Mouse (Mus musculus) neural tube, embryonic 11.5 days (tissue): Measurements from ENCODE around the gene Zfpm1. TPM values are rescaled to one million over a fixed set of nuclear protein-coding genes. Genes with fewer than 3 reads are reported as not detected.

Source experiments
- ATAC-seq: fragments of 200-750 bp; cut with Nextera tagmentation; 2 replicates; pipeline ENCODE4 v1.8.0; 2017; ENCODE audit warnings: moderate number of reproducible peaks, mild to moderate bottlenecking, moderate TSS enrichment, moderate library complexity; ENCODE audit not compliant: insufficient read depth, low FRiP score, low TSS enrichment
- DNase-seq: peaks from one replicate; pipeline ENCODE4 v3.0.0-alpha.2; 2015; ENCODE audit warnings: low spot score
- H3K27ac ChIP-seq: fragments of 300-500 bp; sonication (generic); 2 replicates; pipeline ENCODE4 v1.5.1; 2014; ENCODE audit warnings: low read depth, mild to moderate bottlenecking, low read length
- H3K27me3 ChIP-seq: fragments of 300-500 bp; sonication (generic); 2 replicates; pipeline ENCODE4 v1.6.1; 2014; ENCODE audit warnings: mild to moderate bottlenecking, low read length, mixed read lengths; ENCODE audit not compliant: control insufficient read depth, insufficient read depth
- H3K36me3 ChIP-seq: fragments of 300-500 bp; sonication (generic); 2 replicates; pipeline ENCODE4 v1.6.1; 2014; ENCODE audit warnings: mild to moderate bottlenecking, low read length, moderate library complexity, mixed read lengths; ENCODE audit not compliant: control insufficient read depth, insufficient read depth
- H3K4me1 ChIP-seq: fragments of 300-500 bp; sonication (generic); 2 replicates; pipeline ENCODE4 v1.6.1; 2014; ENCODE audit warnings: low read length, mixed read lengths; ENCODE audit not compliant: control insufficient read depth, insufficient read depth
- H3K4me2 ChIP-seq: fragments of 300-500 bp; sonication (generic); 2 replicates; pipeline ENCODE4 v1.6.1; 2014; ENCODE audit warnings: low read depth, mild to moderate bottlenecking, moderate library complexity
- H3K4me3 ChIP-seq: fragments of 300-500 bp; sonication (generic); 2 replicates; pipeline ENCODE4 v1.5.1; 2014; ENCODE audit warnings: low read depth, low read length
- H3K9ac ChIP-seq: fragments of 300-500 bp; sonication (generic); 2 replicates; pipeline ENCODE4 v1.6.1; 2014; ENCODE audit warnings: mild to moderate bottlenecking, low read length
- H3K9me3 ChIP-seq: fragments of 300-500 bp; sonication (generic); 2 replicates; pipeline ENCODE4 v1.6.1; 2016; ENCODE audit warnings: low read length; ENCODE audit not compliant: control insufficient read depth
- WGBS: fragments of 180-500 bp; shearing (Covaris S2); extraction: QIAGEN DNeasy Blood & Tissue Kit; methylation state at CpG from one replicate; pipeline ENCODE4 v1.1.7; 2014; 5-methylcytosine and 5-hydroxymethylcytosine counted together
- polyA plus RNA-seq: library from polyadenylated mRNA; unstranded; fragments of >200 nt; fragmentation: Nextera tagmentation; extraction: Ambion mirVana; gene quantifications from 2 replicates; pipeline ENCODE4 v1.2.1, GENCODE M21; 2014

Zfpm1 gene
- polyA plus RNA-seq, 1 experiment from 2014 or later: 1.5 TPM

DNA sequence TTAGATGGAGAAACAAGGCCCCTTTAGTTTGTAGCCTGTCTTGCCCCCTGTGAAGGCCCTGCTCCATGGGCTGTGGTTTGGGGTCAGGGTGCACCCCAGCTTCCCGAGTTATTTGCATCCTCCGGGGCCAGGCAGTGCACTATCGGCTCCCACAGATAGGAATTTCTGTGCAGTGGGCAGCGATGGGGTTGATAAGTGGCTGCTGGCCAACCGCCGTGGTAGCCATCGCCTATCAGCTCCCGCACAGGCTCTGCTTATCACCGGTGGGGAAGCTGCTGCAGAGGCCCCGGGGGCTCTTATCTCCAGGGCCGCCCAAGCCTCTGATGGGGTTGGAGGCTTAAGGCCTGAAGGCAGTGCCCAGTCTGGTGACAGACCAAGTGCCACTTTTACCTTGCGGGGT is 27.3 kb downstream of the Zfpm1 start:
- Histone ChIP-seq H3K4me3 (no peak overlapping the region), H3K36me3 (no peaks in the 10 kb centered on the region), H3K9ac (no peak overlapping the region), H3K9me3 (no peaks in the 10 kb centered on the region), H3K4me1 (0 out of 2 replicates have a peak, but pooled peaks cover 2% of the 10 kb centered on the region), H3K27ac (no peak overlapping the region), H3K4me2 (no peak overlapping the region), H3K27me3 (no peaks in the 10 kb centered on the region)
- ATAC-seq (no peak), DNase-seq (no peak)
- 92% methylated on average over 12 of the region's 12 CpGs for WGBS

DNA sequence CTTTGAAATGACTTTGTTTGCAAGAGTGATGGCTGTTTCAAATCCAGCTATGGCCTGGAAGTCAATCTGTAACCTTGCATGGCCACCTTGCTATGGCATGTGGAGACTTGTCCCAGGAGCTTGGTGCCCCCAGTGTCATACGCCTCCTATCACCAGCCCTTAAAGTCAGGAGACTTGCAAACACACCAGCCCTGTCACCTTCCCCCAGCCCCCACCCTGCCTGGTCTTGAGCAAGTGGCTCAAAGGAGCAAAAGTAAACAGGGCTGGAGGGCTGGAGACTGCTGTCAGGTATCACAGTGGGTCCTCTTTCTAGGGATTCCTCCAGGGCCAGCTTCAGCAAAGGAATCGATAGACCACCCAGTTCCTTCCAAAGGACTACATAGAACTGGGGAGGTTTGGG is 29.2 kb downstream of the Zfpm1 start:
- WGBS: 94% methylated on average over 2 of the region's 2 CpGs
- H3K4me2 ChIP-seq: no peak overlapping the region
- 0 out of 2 replicates have a peak, but pooled peaks cover 2% of the 10 kb centered on the region for H3K4me1 ChIP-seq
- DNase-seq (no peak), ATAC-seq (no peak)
- no peaks in the 10 kb centered on the region for H3K36me3 ChIP-seq
- H3K27ac ChIP-seq: no peak overlapping the region
- no peak overlapping the region for H3K9ac ChIP-seq
- H3K9me3 ChIP-seq: no peaks in the 10 kb centered on the region
- no peaks in the 10 kb centered on the region for H3K27me3 ChIP-seq
- no peak overlapping the region for H3K4me3 ChIP-seq

DNA sequence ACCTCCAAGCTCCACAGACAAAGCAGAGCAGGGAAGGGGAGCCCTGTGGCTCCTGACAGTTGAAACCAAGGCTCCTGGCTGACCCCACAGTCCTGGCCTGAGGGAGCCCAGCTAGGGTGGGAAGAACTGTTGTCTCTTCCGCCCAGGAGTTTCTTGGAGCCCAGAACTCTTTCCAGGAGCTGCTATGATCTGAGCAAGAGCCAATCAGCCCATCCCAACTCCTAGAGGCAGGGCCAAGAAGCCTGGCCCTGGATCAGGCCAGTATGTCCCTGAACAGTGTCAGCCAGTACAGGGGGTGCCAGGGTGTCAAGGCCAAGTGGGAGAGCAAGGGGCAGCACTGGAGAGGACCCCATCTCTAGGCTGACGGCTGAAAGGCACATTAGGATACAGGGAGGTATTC is 30.6 kb downstream of the Zfpm1 start:
- no peak overlapping the region for H3K27ac ChIP-seq
- DNase-seq (no peak), ATAC-seq (no peak)
- no peak overlapping the region for H3K4me2 ChIP-seq
- 71% methylated on average over 2 of the region's 2 CpGs for WGBS
- H3K9ac ChIP-seq: no peak overlapping the region
- no peak overlapping the region for H3K4me3 ChIP-seq
- H3K4me1 ChIP-seq: peaks cover 2% of the 10 kb centered on the region
- no peaks in the 10 kb centered on the region for H3K27me3 ChIP-seq
- H3K9me3 ChIP-seq: no peaks in the 10 kb centered on the region
- H3K36me3 ChIP-seq: no peaks in the 10 kb centered on the region

DNA sequence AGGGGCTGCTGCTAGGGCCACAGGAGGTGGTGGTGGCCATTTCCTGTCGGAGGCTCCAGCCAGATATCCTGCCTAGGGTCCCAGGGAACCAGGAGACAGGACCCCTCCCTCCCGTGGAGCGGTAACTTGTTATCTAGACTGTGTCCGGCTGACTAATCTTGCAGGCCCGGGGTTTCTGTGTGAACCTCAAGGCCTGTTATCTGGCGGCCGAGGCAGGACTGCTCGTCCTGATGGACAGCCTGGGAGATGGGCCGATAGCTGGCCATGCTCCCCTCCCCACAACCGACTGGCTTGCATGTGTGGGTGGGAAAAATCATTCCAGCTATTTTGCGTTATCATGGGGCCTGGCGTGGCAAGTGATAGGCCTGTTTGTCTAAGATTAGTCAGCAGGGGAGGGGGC is 31.4 kb downstream of the Zfpm1 start:
- Histone ChIP-seq H3K9ac (no peak overlapping the region), H3K9me3 (no peaks in the 10 kb centered on the region), H3K4me2 (no peak overlapping the region), H3K27me3 (no peaks in the 10 kb centered on the region), H3K27ac (no peak overlapping the region), H3K36me3 (no peaks in the 10 kb centered on the region), H3K4me3 (no peak overlapping the region), H3K4me1 (peaks cover 5% of the 10 kb centered on the region)
- WGBS: 71% methylated on average over 12 of the region's 12 CpGs
- ATAC-seq (no peak), DNase-seq (no peak)

DNA sequence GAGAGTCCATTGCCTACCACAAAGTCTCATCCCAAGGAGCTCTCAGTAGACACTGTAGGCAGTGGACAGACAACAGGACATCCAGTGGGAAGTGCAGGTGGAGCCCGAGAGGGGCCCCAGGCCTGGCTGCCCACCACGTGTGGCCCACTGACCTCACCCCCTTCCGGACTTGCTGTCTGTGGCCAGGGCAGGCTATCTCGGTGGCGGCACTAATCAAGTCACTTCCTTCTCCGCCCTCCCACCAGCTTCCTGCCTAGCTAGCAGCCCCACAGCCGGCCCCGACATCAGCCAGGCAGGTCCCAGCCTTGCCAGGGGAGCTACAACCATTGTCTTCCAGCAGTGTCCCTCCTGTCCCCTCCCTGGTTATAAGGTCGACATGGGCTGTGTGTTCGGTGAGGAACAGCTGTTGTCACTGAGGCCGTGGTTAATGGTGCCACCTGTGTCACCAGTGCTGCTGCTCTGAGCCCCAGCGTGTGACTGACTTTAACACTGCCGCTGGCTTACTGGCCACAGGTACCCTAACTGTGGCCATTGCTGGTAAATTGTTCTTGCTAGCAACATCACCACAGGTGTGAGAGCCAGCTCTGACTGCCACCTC is 33.1 kb downstream of the Zfpm1 start:
- no peaks in the 10 kb centered on the region for H3K27me3 ChIP-seq
- no peak overlapping the region for H3K4me2 ChIP-seq
- H3K27ac ChIP-seq: no peak overlapping the region
- peaks cover 5% of the 10 kb centered on the region for H3K4me1 ChIP-seq
- ATAC-seq: no peak
- H3K9ac ChIP-seq: no peak overlapping the region
- no peaks in the 10 kb centered on the region for H3K36me3 ChIP-seq
- DNase-seq: no peak
- H3K9me3 ChIP-seq: no peaks in the 10 kb centered on the region
- H3K4me3 ChIP-seq: no peak overlapping the region
- WGBS: 48% methylated on average over 13 of the region's 13 CpGs

DNA sequence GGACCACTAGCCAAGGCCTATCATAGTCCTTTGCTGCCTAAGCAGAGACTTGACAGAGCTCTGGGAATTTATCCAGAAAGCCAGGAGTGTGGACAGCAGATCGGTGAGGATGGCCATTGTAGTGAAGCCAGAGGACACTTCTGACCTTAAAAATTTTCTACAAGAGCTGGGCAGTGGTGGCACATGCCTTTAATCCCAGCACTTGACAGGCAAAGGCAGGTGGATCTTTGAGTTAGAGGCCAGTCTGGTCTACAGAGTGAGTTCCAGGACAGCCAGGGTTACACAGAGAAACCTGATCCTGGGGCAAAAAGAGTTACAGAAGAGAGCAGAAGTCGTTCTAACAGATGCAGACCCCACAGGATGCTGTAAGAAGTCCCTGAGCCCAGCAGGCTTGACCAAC is 34.5 kb downstream of the Zfpm1 start:
- Histone ChIP-seq H3K9ac (0 out of 2 replicates have a peak overlapping the region, but pooled peaks have one; percentile 18), H3K4me2 (no peak overlapping the region), H3K9me3 (no peaks in the 10 kb centered on the region), H3K36me3 (no peaks in the 10 kb centered on the region), H3K4me1 (peaks cover 6% of the 10 kb centered on the region), H3K27me3 (no peaks in the 10 kb centered on the region), H3K27ac (no peak overlapping the region), H3K4me3 (no peak overlapping the region)
- ATAC-seq (no peak), DNase-seq (no peak)
- 53% methylated on average over 2 of the region's 2 CpGs for WGBS

DNA sequence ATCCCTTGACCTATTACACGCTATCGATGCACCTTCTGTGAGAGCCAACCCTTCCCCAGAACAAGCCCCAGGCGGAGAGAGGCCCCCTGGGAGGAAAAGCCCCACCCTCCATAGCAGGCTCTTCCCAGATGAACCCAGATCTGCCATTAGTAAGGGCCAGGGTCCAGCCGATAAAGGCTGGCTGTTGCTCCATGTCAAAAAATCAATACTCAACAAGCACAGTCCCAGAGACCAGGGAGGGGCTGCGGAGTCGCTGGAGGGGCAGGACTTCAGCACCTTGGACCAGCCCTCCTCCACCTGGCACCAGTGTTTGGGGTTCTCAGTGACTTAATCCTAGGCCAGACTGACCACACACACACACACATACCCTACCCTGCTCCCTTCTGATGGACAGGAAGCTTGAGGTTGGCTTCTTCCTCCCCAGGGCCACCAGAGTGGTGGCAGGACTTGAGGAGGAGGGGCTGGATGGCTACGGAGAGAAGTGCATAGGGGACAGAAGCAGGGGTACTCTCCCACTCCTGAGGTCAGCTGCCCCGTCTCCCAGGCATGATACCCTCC is 36.1 kb downstream of the Zfpm1 start:
- Histone ChIP-seq H3K9me3 (no peaks in the 10 kb centered on the region), H3K4me1 (peaks cover 6% of the 10 kb centered on the region), H3K27me3 (no peaks in the 10 kb centered on the region), H3K9ac (no peak overlapping the region), H3K27ac (no peak overlapping the region), H3K4me2 (no peak overlapping the region), H3K36me3 (no peaks in the 10 kb centered on the region), H3K4me3 (no peak overlapping the region)
- no peak for DNase-seq
- 56% methylated on average over 8 of the region's 8 CpGs for WGBS
- no peak for ATAC-seq

DNA sequence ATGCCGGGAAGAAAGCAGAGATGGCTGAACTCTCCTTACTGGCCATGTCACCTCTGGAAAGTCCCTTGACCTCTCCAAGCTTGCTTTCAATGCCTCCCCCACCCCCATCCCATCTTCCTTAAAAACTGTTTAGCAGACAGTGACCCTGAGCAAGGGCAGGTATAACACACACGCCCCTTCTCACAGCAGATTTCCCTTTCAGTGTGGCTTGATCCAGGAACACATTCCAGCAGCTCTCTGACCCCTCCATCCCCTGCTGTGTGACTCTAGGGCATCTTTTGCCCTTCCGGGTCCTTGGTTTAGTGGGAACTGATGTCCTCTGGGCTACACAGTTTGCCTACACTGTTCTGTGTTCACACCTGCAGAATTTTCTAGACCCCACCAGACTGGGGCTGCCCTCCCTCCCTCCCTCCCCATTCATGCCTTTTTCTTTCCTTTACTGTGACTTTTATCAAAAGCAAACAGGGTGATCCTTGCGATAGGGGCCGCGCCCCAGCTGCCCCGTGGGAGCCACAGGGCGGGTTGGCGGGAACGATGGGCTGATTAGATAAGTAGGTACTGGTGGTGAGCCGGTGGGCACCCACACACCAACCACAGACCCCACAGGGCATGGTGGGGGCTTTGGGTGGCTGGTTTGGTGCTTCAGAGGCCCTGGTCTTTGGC is 37.2 kb downstream of the Zfpm1 start:
- Histone ChIP-seq H3K36me3 (no peaks in the 10 kb centered on the region), H3K4me3 (no peak overlapping the region), H3K27me3 (no peaks in the 10 kb centered on the region)

DNA sequence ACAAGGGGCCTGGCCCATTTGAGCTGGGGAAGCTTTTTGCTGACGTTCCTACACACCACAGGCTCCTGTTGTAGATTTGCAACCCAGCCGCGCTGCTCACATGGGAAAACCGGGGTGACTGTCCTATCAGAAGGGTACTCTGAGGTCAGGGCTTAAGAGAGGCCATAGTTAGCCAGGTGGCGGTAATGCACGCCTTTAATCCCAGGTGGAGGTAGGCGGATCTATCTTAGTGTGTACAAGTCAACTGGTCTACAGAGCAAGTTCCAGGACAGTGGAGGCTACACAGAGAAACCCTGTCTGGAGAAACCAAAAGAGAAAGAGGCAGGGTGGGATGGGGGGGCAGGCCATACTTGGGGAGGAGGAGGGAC is 37.8 kb downstream of the Zfpm1 start:
- no peaks in the 10 kb centered on the region for H3K36me3 ChIP-seq
- ATAC-seq (no peak), DNase-seq (no peak)
- H3K4me2 ChIP-seq: no peak overlapping the region
- H3K4me1 ChIP-seq: peaks cover 12% of the 10 kb centered on the region
- H3K9me3 ChIP-seq: no peaks in the 10 kb centered on the region
- no peak overlapping the region for H3K9ac ChIP-seq
- H3K4me3 ChIP-seq: no peak overlapping the region
- no peaks in the 10 kb centered on the region for H3K27me3 ChIP-seq
- WGBS: 64% methylated on average over 7 of the region's 7 CpGs
- no peak overlapping the region for H3K27ac ChIP-seq

More for the DNA sequence above, 37.2 kb downstream of the Zfpm1 start:
- Histone ChIP-seq H3K4me1 (peaks cover 8% of the 10 kb centered on the region), H3K9ac (no peak overlapping the region), H3K9me3 (no peaks in the 10 kb centered on the region), H3K27ac (no peak overlapping the region), H3K4me2 (no peak overlapping the region)
- ATAC-seq: no peak
- DNase-seq: no peak
- 80% methylated on average over 11 of the region's 11 CpGs for WGBS
